Mouse (Mus musculus) testis, postnatal 10 days (tissue): ENCODE measurements at regions not wholly inside any gene's neighbourhood (a gene's known extent, or its start where the extent isn't known, plus 50 kb on each side); places are given as distances from the start of the nearest gene placed in this dataset.
"Not testable (repeated sequence)": the region's sequence is repeated elsewhere in the genome, so short reads cannot be mapped to it uniquely, and the experiment has no call there.

ENCODE experiments used
- DNase-seq: peaks from one replicate; pipeline ENCODE4 v3.0.0; 2021; ENCODE audit warnings: low spot score

- no peak for DNase-seq
Measured at GRCm38 (mm10) chr1:154018241-154018640, 118.2 kb upstream of the Teddm2 start.

DNA sequence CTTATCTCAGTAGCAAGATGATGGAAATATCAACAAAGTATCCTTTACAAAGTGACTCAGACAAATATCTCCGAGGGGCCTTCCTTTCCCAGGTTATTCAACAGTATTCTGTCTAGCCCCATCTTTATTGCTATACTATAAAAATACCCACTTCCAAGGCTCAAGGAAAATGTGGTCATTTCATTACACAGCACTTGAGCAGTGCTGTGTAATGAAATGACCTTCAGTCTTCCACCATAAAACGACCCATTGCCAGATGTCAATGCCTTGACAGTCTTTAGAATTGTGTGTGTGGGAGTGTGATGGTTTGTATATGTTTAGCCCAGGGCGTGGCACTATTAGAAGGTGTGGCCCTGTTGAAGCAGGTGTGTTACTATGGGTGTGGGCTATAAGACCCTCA is 124.3 kb upstream of the Teddm2 start:
- no peak for DNase-seq

DNA sequence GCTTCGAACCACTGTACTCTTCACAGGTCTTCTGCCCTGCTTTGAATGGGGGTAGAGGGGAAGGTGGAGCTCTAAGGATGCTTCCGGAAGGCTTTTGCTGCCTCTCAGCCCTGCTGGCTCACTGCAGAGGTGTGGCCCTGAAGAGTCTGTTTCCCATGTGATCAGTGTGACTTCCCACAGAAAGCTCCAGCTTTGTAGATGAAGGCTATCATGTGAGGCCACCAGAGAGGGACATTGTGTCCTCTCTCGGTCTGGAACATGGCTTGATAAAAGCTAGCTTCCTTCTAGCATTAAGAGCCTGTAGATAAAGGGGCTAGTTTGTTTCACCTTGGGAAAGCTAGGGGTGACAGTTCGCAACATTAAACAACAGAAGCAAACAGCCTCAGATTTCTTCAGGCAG is 127.3 kb upstream of the Teddm2 start:
- DNase-seq: no peak

GRCm38 (mm10) chr1:154029826-154030225 is 129.8 kb upstream of the Teddm2 start:
- DNase-seq: no peak

GRCm38 (mm10) chr1:154032669-154033099 is 132.7 kb upstream of the Teddm2 start:
- peak; percentile 92 for DNase-seq

GRCm38 (mm10) chr1:154033958-154034606 is 134.1 kb upstream of the Teddm2 start:
- peak; percentile 47 for DNase-seq

- no peak for DNase-seq
Measured at GRCm38 (mm10) chr1:154036729-154037270, 136.8 kb upstream of the Teddm2 start.

GRCm38 (mm10) chr1:154038241-154038640 is 138.2 kb upstream of the Teddm2 start:
- no peak for DNase-seq

DNA sequence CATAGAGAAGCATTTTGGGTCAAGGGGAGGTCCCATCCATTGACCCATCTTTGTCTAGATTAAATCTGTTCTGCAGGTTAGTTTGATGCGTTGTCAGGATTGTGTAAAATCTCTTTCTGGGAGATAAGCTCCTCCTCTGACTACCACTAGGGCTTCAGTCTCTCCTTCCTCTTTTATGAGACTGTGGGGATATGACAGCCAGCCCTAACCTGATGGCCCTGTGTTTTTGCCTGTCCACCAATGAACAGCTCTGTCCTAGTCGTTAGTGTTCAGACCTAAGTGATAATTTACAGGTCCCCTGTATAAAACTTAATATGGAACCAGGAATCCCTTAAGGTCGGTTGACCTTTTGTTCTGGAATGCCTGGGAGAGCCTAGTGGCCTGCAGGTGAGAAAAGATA is 140.9 kb upstream of the Teddm2 start:
- no peak for DNase-seq

DNA sequence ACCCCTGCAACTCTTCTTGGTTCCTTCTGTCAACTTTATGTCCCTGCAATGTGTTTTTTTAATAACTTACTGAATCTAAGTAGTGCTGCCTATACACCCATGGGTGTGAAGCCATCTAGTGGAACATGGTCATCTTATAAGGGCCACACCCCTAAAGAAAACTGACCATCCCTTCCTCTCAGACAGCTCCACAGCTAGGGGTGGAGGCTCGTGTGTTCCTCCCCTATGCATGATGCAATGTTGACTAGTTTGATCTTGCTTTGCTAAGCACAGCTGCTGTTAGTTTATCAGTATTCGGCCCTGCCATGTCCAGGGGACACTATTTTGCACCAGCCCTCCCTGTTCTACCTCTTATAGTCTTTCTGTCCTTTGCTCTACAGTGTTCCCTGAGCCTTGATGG is 142.9 kb upstream of the Teddm2 start:
- DNase-seq: no peak

GRCm38 (mm10) chr1:154044712-154045111 is 144.7 kb upstream of the Teddm2 start:
- DNase-seq: no peak

- no peak for DNase-seq
Measured at GRCm38 (mm10) chr1:154045951-154046350, 145.9 kb upstream of the Teddm2 start.

GRCm38 (mm10) chr1:154053641-154054040 is 147.3 kb upstream of the Zfp648 start:
- no peak for DNase-seq

- DNase-seq: no peak
Measured at GRCm38 (mm10) chr1:154054874-154055273, 146.1 kb upstream of the Zfp648 start.

GRCm38 (mm10) chr1:154061397-154061796 is 139.6 kb upstream of the Zfp648 start:
- not testable (repeated sequence) for DNase-seq

- DNase-seq: no peak
Measured at GRCm38 (mm10) chr1:154061851-154062250, 139.1 kb upstream of the Zfp648 start.

DNA sequence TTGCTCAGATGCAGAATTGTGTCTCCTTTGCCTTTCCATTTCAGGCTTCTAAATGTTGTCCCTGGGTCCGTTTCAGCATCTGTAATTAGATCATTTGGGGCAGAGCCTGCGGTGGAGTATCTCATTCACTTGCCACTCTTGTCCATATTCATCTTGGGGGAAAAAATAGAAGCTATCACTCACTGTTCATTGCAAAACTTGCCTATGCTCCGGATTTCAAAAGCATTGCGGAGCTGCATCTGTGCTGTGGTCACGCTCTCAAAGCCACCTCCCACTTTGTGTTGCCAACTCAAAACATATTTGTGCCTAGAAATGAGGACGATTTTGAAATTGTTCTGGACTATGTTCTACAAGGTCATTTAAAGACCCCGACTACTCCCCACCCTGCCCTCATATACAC is 138.3 kb upstream of the Zfp648 start:
- no peak for DNase-seq

GRCm38 (mm10) chr1:154064633-154065032 is 136.4 kb upstream of the Zfp648 start:
- no peak for DNase-seq

GRCm38 (mm10) chr1:154065336-154066329 is 135.4 kb upstream of the Zfp648 start:
- peak; percentile 45 for DNase-seq

- DNase-seq: no peak
Measured at GRCm38 (mm10) chr1:154067856-154068255, 133.1 kb upstream of the Zfp648 start.

GRCm38 (mm10) chr1:154074270-154074669 is 126.7 kb upstream of the Zfp648 start:
- DNase-seq: no peak

DNA sequence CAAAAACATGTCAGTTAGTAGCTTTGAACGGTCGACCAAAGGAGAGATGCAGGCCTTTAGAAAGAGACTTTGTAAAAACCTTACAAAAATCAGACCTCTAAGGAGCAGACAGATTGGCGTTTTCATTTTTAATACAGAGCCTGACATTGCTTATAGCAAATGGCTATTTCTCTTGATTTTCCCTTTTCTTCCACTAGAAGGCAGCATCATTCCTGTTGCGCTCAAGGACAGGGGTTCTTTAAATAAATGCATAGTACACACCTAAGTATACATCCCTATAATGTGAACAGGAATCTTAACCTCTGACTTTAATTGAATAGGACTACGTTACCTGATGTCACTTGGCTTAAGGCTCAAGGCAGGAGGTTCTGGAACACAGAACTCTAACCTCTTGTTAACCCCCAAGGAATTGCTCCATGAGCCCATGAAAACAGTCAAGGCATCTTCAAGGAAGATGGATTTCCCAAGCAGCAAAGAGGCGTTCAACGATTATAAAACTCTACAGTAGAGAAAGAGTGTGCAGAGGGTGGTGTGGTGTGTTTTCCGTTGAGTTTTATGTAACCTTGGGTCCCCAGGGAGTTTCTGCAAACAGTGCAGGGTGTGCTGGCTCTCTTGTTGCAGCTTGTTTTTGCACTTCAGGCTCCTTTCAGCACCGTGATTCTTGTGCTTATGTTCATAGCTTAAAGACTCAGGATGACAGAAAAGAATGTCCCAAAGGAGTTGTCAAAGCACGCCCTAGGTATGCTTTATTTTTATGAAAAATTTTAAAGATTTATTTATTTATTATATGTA is 124.1 kb upstream of the Zfp648 start:
- DNase-seq: no peak
